Mouse (Mus musculus): ENCODE results near the gene Dis3l2.

The Dis3l2 gene

GRCm38 (mm10) chr1:87089251-87089650, 385.6 kb downstream of the Dis3l2 start:
- no peak for DNase-seq

GRCm38 (mm10) chr1:87089828-87090227, 386.2 kb downstream of the Dis3l2 start, which contains the start of gene Alppl2:
TSS of gene Alppl2 (minus strand) at chr1:87089928.
- no peak for DNase-seq

GRCm38 (mm10) chr1:87095642-87096041, 392.0 kb downstream of the Dis3l2 start:
- no peak for DNase-seq

GRCm38 (mm10) chr1:87098358-87098975, 394.9 kb downstream of the Dis3l2 start:
- DNase-seq, result peak; percentile 30 to 54

Data from kidney, adult 8-10 months (tissue).